Mouse (Mus musculus): ENCODE data around the gene Gm42674.

Gene Gm42674

DNA sequence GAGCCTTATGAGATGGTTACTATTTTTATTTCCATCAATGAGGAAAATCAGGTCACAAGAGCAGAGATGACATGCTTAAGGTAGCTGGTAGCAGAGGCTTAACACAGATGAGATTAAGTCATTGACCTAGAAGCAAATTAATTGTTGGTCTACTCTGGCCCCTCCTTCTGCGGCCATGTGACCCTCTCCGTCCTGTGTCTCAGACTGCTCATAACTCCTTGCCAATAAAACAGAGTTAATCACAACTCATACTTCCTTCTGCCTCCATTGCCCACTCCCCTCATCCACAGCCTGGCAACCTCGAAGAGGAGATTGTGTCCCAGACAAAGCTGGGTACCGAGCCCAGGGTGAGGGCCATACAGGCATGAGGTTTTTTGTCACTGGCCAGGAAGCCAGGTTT lies 3.5 kb upstream of the Gm42674 start:
- DNase-seq (ENCODE audit: low spot score in 2 of 2): no peak

DNA sequence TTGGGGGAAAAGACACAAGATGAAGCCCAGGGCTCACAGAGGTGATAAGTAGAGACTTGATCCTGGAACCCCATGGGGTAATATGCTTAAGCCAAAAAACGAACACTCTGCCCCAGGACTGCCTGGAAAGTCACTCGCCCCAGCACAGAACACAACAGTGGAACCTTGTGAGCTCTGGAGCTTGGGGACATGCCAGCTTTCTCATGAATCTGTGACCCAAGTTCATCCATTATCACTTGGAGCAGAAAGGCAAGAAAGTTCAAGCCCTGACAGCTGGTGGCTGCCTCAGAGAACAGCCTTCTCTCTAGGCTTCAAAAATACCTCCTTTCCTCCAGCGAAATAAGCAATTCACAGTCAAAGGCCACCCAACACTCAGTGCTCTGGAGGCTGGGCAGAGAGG lies 2.3 kb upstream of the Gm42674 start:
- no peak for DNase-seq (ENCODE audit: low spot score in 2 of 2)

DNA sequence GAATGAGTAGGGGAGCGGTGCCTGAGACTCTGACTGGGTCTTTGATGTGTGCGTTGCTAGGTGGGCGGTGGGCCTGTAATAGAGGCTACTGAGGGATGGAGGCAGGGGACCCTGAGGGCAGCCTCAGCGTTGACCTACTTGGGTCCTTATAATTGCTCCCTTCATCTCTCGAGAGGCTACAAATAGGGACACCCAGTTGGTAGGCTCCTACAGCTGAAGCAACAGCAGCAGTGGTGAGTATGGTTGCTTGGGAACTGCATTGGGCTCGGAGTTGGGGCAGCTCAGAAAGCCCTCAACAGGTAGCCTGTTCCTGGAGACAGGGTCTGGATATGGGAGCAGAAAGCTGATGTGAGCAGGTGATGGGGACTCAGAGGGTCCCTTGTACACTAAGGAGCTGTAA lies 1.7 kb upstream of the Gm42674 start:
- DNase-seq (ENCODE audit: low spot score in 2 of 2): no peak

DNA sequence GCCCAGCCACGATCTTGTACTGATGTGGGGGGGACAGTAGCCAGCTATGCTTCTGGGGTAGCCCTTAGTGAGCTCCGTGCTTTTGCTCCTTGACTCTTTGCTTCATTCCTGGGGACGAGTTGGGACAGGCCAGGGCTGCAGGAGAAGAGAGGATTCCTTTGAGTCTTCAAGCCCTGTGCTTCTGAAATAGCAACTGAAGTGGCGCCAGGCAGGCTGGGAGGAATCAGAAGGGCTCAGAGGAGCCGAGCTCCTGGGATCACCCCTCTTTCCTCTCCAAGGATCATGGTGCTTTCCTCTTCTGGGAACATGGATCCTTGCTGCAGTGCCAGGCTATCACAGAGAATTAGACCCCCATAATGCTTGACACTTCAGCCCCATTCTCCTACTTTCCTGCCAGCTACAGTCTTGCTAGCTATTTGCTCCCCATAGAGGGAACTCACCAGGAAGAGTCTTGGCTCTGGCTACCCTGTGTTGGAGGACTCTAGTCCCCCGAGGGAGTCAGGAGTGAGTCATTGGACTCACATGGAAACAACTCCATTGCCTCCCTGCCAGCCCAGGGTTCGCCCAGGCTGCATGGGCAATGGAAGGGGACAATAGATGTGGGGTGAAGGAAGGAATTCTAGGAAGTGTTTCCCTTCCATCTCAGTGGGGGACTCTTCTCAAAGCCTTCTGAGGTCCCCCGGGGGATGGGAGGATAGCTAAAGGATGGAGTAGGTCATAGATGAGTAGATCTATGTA lies 1.1 kb upstream of the Gm42674 start:
- no peak for DNase-seq (ENCODE audit: low spot score in 2 of 2)

DNA sequence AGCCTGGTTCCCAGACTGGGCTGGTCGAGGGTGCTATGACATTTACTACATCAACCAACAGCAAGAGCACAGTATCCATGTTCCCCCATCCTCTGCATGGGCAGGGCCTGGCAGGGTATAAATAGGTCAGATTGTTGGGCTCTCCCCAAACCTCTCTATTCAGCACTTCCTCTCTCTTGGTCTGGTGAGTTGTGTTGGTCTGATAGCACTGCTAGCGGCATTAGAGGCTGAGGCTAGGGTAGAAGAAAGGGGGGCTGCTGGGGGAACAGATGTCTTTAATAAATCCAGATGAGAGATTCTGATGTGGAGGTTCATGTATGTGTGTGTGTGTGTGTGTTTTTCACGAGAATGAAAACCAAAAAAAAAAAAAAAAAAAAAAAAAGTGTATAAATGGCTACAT lies 1.9 kb downstream of the Gm42674 start, which contains the start of gene S100a4:
S100a4 (plus strand) TSS at position 149 of the 400 bp plus-strand sequence.
- no peak for DNase-seq (ENCODE audit: low spot score in 2 of 2)

DNA sequence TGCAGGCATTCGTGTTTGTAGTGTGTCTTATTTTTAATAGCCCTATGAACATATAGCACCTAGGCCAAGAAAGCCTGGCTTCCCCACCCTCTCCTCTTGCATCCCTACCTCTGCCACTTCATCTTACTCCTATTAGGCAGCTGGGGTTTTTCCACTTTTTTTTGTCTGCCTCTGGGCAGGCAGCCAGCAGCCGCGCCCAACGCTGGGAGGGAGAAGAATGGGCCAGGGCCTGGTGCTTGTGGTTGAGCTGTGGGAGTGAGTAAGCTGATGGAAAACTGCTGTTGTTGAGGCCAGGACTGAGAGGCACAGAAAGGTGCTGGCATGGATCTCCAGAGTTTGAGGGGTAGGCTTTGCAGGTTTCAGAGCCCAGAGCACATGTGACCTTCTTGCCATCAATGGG lies 2.7 kb downstream of the Gm42674 start:
- DNase-seq (ENCODE audit: low spot score in 2 of 2): peak; percentile 87 to 90

DNA sequence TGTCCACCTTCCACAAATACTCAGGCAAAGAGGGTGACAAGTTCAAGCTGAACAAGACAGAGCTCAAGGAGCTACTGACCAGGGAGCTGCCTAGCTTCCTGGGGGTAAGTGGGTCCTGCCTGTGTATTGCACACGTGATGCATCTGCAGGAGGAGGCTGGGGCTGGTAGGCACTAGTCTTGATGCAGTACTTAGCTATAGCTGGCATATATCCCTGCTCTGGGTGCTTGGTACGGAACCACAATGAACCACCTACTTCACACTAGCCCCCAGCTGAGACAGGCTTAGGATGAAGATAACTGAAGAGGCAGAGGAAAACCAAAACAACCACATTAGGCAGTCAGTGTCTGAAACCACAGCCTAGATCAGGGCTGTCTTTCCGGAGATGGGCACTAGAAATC lies 3.3 kb downstream of the Gm42674 start:
- no peak for DNase-seq (ENCODE audit: low spot score in 2 of 2)

DNA sequence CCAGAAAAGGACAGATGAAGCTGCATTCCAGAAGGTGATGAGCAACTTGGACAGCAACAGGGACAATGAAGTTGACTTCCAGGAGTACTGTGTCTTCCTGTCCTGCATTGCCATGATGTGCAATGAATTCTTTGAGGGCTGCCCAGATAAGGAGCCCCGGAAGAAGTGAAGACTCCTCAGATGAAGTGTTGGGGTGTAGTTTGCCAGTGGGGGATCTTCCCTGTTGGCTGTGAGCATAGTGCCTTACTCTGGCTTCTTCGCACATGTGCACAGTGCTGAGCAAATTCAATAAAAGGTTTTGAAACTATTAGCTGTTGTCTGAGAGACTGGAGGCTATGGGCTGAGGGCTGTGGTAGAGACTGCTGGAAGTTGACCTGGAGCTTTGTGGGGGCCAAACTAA lies 4.0 kb downstream of the Gm42674 start:
- no peak for DNase-seq (ENCODE audit: low spot score in 2 of 2)

DNA sequence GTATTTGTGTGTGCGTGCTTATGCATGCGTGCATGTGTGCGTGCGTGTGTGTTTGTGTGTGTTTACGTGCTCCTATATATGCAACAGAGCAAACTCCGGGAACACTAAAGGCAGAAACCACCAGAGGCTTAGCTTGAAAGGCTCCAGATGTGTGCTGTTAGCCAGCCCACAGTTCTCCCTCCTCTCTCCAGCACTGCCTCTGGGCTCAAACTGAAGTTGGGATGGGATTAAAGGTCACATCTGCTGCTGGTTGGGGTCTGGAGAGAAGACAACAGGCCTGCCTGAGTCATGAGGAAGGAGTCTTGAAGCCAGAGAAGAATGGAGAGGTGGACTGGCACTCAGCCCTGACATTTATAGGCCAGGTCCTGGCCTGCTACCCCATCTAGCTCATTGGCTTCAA lies 4.5 kb downstream of the Gm42674 start:
- DNase-seq (ENCODE audit: low spot score in 2 of 2): peak in 1 of 2 experiments; percentile 60

DNA sequence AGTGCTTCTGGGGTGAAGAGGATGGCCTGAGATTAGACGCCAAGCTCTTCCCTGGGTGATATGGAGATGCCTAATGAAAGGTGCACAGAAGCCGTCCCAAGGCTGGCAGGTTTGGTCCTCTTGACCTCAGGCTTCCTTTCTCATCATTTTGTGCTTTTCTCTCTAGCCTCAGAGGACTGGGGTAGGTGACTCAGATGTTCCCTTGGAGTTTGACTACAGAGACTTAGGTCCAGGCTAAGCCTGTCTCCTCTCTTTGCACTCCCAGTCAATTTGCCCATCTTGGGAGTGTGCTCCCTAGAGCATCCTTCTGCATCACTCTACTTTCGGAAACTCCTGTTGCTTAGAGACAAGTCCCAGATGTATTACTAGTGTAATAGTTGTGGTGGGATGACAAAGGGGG lies 5.7 kb downstream of the Gm42674 start:
- no peak for DNase-seq (ENCODE audit: low spot score in 2 of 2)

DNA sequence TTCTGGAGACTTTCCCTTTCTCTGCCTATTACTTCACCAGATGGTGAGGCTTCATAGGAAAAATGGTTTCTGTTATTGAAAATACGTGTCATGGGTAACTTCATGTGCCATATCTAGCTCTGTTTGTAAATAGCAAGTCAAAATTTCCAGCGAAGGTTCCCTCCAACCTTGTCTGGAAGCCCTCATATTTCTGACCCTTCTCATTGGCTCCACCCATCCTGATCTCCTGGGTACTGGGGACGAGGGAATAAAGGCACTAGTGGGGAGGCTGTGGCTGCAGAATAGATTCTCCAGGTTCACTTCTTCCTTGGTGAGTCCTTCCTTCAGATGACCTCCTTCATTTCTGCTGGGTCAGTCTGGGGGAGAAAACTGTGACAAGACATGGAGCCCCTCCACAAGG lies 6.5 kb downstream of the Gm42674 start, which contains the start of gene S100a5:
S100a5 (plus strand) TSS at position 301 of the 400 bp plus-strand sequence.
- no peak for DNase-seq (ENCODE audit: low spot score in 2 of 2)

DNA sequence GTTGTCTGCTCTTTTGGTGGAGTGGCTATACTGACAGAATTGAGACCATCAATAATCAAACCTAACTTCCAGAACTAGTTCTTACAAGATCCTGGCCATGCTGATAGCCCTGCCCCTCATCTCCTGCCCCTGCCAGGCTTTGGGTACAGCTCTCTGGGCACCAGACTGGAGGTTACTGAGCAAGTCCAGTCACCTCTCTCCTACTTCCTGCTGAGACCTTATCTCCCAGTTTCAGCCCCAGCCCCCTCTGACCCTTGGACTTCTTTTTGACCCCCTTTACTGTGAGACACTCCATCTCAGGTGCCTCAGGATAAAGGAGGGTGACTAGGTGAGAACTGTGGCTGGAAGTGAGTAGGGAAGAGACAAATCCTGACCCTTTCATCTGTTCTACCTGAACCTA lies 7.4 kb downstream of the Gm42674 start:
- DNase-seq (ENCODE audit: low spot score in 2 of 2): no peak

DNA sequence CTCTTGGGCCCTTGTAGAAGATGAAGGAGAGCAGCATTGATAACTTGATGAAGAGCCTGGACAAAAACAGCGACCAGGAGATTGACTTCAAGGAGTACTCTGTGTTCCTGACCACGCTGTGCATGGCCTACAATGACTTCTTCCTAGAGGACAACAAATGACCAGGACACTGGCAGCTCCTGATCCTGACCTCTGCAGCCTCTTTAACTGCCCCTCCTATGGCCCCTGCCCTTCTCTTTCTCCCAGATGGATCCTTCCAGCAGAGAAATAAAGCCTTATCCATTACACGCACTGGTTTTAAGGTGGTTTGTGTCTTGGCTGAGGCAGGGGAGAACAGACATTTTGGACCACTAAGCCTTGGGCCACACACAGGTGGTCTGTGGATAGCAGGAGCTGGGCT lies 9.8 kb downstream of the Gm42674 start:
- DNase-seq (ENCODE audit: low spot score in 2 of 2): no peak

DNA sequence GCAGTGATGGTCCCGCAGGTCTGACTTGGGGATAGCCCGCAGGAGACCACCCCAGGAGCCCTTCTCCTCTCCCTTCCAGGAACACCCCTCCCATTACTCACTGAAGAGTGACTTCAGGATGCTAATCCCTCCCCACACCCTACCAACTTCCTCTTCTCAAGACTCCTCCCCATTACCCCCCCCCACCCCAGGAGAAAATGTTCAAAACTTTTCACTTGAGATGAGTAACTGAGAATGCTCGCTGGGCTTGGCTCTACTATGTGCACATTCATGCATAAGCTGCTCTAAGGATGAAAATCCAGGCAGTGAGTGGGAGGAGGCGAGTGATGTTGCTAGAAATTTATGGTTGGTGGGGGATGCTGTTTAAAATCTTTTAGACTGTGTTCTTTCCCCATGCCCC lies 10.4 kb downstream of the Gm42674 start:
- DNase-seq (ENCODE audit: low spot score in 2 of 2): no peak

DNA sequence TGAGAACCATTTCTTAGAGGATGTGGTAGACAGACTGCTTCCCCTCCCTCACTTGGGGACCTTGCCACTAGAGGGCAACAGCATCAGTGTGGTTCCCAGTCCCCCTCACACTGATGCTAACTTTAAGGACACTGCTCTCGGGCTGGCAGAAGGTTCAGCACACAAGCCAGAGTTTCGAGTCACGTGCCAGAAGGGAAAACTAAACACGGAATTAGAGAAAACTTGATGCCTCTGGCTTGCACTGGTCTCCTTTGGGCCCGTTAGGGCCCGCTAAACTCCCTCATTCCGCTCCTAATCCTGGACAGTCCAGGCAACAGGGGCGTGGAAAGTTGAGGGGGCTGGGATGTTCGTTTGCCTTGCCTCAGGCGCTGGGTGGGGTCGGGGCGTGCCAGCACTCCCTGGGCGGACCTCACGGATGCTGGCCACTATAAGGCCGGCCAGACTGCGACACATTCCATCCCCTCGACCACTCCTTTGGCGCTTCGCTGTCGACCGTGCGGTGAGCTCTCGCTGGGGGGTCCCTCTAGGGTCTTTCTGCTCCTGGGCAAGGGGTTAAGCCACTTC lies 11.1 kb downstream of the Gm42674 start, which contains the start of gene S100a6:
S100a6 (plus strand) TSS at position 155 of the 564 bp plus-strand sequence.
- DNase-seq (ENCODE audit: low spot score in 2 of 2): peak; percentile 80 to 85

DNA sequence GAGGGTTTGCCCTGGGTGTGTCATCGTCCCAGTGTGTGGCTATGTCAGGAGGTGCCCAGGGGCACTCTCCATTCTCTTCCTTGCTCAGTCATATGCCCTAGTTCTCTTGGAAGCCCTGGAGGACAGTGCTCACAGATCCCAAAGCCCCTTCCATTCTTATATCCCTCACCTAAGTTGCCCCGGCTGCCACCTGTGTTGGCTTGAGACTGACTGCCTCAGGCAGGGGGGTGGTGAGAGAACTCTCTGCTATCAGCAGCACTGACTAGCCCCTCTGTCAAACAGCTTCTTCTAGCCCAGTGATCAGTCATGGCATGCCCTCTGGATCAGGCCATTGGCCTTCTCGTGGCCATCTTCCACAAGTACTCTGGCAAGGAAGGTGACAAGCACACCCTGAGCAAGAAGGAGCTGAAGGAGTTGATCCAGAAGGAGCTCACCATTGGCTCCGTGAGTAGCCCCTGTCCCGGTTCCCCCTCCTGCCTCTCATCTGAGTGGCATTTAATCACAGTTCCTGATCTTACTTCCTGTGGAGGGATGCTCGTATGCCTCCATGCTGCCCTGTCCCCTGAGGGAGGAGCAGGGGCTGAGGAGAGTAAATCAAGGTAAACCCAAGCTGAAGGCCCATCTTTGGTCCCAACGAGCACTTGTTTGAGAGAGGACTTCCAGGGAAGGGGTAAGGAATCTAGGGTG lies 11.9 kb downstream of the Gm42674 start:
- DNase-seq (ENCODE audit: low spot score in 2 of 2): no peak

DNA sequence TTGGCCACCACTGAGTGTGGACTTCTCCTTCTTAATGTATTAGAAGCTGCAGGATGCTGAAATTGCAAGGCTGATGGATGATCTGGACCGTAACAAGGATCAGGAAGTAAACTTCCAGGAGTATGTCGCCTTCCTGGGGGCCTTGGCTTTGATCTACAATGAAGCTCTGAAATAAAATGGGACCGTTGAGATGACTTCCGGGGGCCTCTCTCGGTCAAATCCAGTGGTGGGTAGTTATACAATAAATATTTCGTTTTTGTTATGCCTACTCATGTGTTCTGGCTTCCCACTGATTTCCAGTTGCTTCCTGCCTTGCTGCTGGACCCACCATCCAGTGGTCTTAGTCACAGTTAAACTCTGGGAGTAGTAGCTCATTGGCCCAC lies 12.4 kb downstream of the Gm42674 start:
- DNase-seq (ENCODE audit: low spot score in 2 of 2): no peak

DNA sequence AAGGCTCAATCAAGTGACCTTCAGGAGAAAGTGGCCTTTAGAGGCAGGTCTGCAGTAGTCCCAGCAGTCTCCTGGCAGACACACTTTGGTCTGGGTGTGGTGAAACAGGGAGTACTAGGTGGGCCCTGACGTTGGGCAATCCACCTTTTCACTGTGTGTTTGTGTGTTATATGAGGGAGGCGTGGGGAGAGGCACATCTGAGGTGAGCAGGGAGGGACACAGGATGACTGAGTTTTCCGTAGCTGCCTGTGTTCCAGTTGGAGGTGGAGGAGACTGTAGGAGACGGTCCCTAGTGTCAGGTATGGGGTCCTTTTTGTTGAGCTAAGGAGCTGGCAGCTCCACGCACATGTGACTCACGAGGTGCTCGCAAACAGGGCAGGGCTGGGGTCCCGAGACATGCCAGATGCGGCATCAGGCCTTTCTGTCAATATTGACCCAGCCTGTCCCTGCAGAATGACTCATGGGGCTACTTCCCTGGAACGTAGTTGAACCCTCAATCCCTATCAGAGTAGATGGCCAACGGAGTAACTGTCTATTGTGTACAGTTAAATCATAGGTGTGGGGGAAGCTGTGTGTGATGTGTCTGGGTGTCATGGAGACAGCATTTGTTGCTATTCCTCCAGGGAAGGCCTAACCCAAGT lies 13.0 kb downstream of the Gm42674 start:
- DNase-seq (ENCODE audit: low spot score in 2 of 2): no peak

DNA sequence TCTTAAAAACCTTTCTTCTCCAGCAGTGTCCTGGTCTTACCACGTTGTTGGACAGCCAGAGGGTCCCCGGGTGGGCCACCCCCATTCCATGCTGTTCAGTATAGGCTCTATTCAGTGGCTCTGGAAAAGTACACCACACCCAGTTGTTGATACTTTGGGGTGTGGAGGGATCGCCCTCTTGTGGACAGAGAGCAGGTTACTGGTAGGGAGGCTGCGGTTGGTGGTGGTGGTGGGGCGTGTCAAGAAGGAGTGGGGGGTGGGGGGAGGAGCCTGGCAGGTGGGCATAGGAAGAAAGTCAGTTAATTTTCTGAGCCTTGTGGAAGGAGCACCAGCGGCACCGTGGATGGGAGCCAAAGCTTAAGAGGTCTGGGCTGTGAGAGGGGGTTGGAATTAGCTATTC lies 13.7 kb downstream of the Gm42674 start:
- DNase-seq (ENCODE audit: low spot score in 2 of 2): peak; percentile 74 to 79

DNA sequence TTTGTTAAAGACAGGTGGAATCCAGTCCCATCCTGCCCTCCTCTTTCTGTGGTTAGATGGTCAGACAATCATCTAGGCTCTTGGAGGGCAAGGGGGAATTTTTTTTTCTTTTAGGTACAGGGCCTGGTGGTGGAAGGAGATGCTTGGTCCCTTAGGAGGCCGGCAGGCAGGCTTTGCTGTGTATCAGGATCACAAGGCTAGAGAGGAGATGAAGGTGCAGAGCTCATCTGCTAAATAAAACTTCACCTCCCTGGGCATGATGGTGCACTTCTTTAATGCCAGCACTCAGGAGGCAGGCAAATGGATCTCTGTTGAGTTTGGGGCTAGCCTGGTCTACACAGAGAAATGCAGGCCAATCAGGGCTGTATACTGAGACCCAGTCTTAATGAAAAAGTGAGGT lies 14.2 kb downstream of the Gm42674 start:
- no peak for DNase-seq (ENCODE audit: low spot score in 2 of 2)

DNA sequence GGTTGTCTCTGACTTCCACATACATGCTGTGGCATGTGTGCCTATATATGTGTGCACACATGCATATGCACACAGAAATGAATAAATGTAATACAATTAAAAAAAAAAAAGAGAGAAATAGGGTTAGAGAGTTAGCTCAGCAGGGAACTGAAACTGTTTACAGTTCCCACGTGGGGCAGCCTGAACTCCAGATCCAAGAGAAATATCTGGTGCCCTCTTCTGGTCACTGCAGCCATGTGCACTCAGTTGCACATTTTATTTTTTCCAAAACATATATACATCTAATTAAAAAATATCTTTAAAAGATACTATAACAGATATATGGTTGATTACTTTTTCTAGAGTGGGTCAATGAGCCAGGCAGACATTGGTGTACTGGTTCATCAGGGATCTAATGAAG lies 15.9 kb downstream of the Gm42674 start:
- DNase-seq (ENCODE audit: low spot score in 2 of 2): no peak

DNA sequence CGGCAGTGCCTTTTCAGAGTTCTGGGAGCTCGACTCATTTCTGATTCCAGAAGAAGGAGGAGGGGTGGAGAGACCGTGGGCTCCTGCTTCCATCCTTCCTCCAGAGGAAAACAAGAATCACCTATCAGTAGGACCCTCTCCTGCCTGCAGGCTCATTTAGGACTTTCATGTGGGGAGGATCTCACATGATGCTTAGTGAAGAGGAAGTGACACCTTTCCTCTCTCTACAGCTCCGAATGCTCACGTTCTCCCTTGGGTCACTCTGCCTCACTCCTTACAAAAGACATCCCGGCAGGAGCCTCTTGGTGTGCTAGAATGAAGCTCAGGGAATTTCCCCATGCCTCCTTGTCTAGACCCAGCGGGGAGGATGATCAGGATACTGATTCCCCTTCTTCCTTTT lies 19.8 kb downstream of the Gm42674 start:
- DNase-seq (ENCODE audit: low spot score in 2 of 2): no peak

Data from urinary bladder, postnatal 4 days (tissue).